Mouse (Mus musculus) embryonic facial prominence, embryonic 13.5 days (tissue): ENCODE results near the gene Hnrnpd. TPM values are rescaled to one million over a fixed set of nuclear protein-coding genes. Genes with fewer than 3 reads are reported as not detected.

Experiments used
- polyA plus RNA-seq: library from polyadenylated mRNA; unstranded; fragments of >200 nt; fragmentation: Nextera tagmentation; extraction: Ambion mirVana; gene quantifications from 2 replicates; pipeline ENCODE4 v1.2.1, GENCODE M21; 2015

Hnrnpd gene
- polyA plus RNA-seq, 1 experiment from 2014 or later, result 245 TPM

Other genes starting within 250 kb of the Hnrnpd start
- gene Rasgef1b, start 249.9 kb downstream of the Hnrnpd start, polyA plus RNA-seq, result 8.5 and 9.8 TPM in 2 replicates
- 0.56 and 0.72 TPM in 2 replicates for gene Vamp9, start 72.7 kb downstream of the Hnrnpd start, polyA plus RNA-seq
- gene 4930524J08Rik, start 123 bp upstream of the Hnrnpd start, polyA plus RNA-seq, result 3.2 and 3.4 TPM in 2 replicates
- 213 and 218 TPM in 2 replicates for gene Hnrnpdl, start 60.7 kb upstream of the Hnrnpd start, polyA plus RNA-seq
- 46.1 and 49.0 TPM in 2 replicates for gene Enoph1, start 61.0 kb upstream of the Hnrnpd start, polyA plus RNA-seq
- 1.9 and 2.4 TPM in 2 replicates for gene Tmem150c, start 180.9 kb upstream of the Hnrnpd start, polyA plus RNA-seq